Comparison of ENCODE assay signal across 18 mouse cellular contexts in genomic region chr6:116089402-116089801, GRCm38 (mm10).
"Had no signal": no experiment of that assay in that cellular context is flagged by ENCODE, and none has a peak within 500 bp of the region (broad histone marks: within the 10 kb centered on the region; RNA-seq: fewer than 3 reads in every experiment).

No protein-coding gene starts in this region.

- H3K4me1 ChIP-seq: midbrain, embryonic 10.5 days; midbrain, embryonic 13.5 days; midbrain, embryonic 15.5 days; neural tube, embryonic 15.5 days had no signal

- DNase-seq: lung, adult 18-20 months; lung, embryonic 14.5 days; lung, postnatal 10 days; lung, postnatal 4 days; retina, postnatal 1 day; right cerebral cortex, adult 18-20 months; right cerebral cortex, postnatal 25 days; right cerebral cortex, postnatal 4 days; spleen, adult 18-20 months; thymus, adult 18-20 months; thymus, postnatal 14 days; thymus, postnatal 36 days had no signal

- H3K9ac ChIP-seq: lung, embryonic 14.5 days; midbrain, embryonic 13.5 days; midbrain, embryonic 15.5 days; neural tube, embryonic 13.5 days; neural tube, embryonic 15.5 days had no signal

- H3K36me3 ChIP-seq: midbrain, embryonic 10.5 days; midbrain, embryonic 13.5 days; midbrain, embryonic 15.5 days; neural tube, embryonic 13.5 days; neural tube, embryonic 15.5 days had no signal

- H3K27ac ChIP-seq: midbrain, embryonic 10.5 days; midbrain, embryonic 13.5 days; midbrain, embryonic 15.5 days; neural tube, embryonic 13.5 days; neural tube, embryonic 15.5 days had no signal

- H3K4me2 ChIP-seq: lung, embryonic 14.5 days; midbrain, embryonic 13.5 days; midbrain, embryonic 15.5 days; neural tube, embryonic 13.5 days; neural tube, embryonic 15.5 days had no signal

- H3K9me3 ChIP-seq: midbrain, embryonic 10.5 days; midbrain, embryonic 13.5 days; midbrain, embryonic 15.5 days; neural tube, embryonic 13.5 days; neural tube, embryonic 15.5 days had no signal

- ATAC-seq: midbrain, embryonic 13.5 days; midbrain, embryonic 15.5 days had no signal

- H3K4me3 ChIP-seq: midbrain, embryonic 10.5 days; midbrain, embryonic 13.5 days; midbrain, embryonic 15.5 days; myocyte; neural tube, embryonic 13.5 days; neural tube, embryonic 15.5 days had no signal

- H3K27me3 ChIP-seq: midbrain, embryonic 13.5 days; midbrain, embryonic 15.5 days; neural tube, embryonic 13.5 days; neural tube, embryonic 15.5 days had no signal
